In the genomic region with DNA sequence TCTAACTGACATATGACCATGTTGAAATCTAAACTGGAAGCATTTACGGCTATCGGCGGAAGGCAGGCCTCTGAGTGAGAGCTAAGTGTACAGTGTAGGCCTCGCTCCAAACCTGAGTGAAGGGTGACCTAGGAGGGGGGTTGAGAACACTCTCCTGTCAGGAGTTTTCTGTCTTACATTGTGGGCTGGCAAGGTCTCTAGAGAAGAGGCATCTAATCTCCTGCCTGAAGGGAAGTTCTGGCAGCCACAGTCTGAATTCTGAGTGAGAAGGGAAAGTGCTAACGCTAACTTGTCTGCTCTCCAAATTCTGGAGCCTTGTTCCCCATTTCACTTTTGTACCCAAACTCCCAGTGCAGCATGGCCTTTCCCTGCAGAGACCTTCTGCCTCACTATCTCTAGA, we compare ENCODE assay signal across 12 mouse cellular contexts. TPM values are rescaled to one million over a fixed set of nuclear protein-coding genes. Genes with fewer than 3 reads are reported as not detected.
DNase-seq lines count a peak whose midpoint lies in the region; ATAC-seq and TF ChIP-seq lines count a peak whose summit lies in the region.
"Had no signal": no experiment of that assay in that cellular context is flagged by ENCODE, and none has a peak within 500 bp of the region (broad histone marks: within the 10 kb centered on the region; RNA-seq: fewer than 3 reads in every experiment).

No protein-coding gene starts in this region.

- H3K4me2 ChIP-seq in stomach, embryonic 14.5 days (replicated peaks; ENCODE audit: low read depth, low read length): no peak overlapping the region
- H3K4me2 ChIP-seq in stomach, postnatal 0 days (replicated peaks; ENCODE audit: low read depth): no peak overlapping the region
- H3K4me2 ChIP-seq in heart, embryonic 13.5 days: no peak overlapping the region
- H3K4me2 ChIP-seq: kidney, embryonic 15.5 days had no signal

- no peak overlapping the region for H3K27ac ChIP-seq in heart, embryonic 10.5 days
- H3K27ac ChIP-seq in stomach, embryonic 14.5 days (ENCODE audit: low read length): peak overlapping the region; percentile 48; the same call in 1 of the 2 replicates
- H3K27ac ChIP-seq in stomach, postnatal 0 days (replicated peaks): no peak overlapping the region
- H3K27ac ChIP-seq in heart, embryonic 13.5 days (replicated peaks): peak overlapping the region; percentile 34
- H3K27ac ChIP-seq: kidney, embryonic 15.5 days had no signal

- no peak overlapping the region for H3K9ac ChIP-seq in stomach, embryonic 14.5 days (replicated peaks; ENCODE audit: low read depth, low read length)
- no peak overlapping the region for H3K9ac ChIP-seq in stomach, postnatal 0 days (ENCODE audit: low read length)
- no peak overlapping the region for H3K9ac ChIP-seq in heart, embryonic 13.5 days
- H3K9ac ChIP-seq: kidney, embryonic 15.5 days had no signal

- H3K36me3 ChIP-seq in heart, embryonic 10.5 days: no peaks in the 10 kb centered on the region
- no peaks in the 10 kb centered on the region for H3K36me3 ChIP-seq in stomach, embryonic 14.5 days (ENCODE audit: control insufficient read depth, insufficient read depth, low read length)
- H3K36me3 ChIP-seq in stomach, postnatal 0 days (ENCODE audit: control insufficient read depth, insufficient read depth, low read length): no peaks in the 10 kb centered on the region
- H3K36me3 ChIP-seq in heart, embryonic 13.5 days: 0 out of 2 replicates have a peak, but pooled peaks cover 2% of the 10 kb centered on the region
- H3K36me3 ChIP-seq: kidney, embryonic 15.5 days had no signal

- H3K4me1 ChIP-seq in heart, embryonic 10.5 days: no peaks in the 10 kb centered on the region
- H3K4me1 ChIP-seq in stomach, embryonic 14.5 days (ENCODE audit: control insufficient read depth, insufficient read depth, low read length): peaks cover 19% of the 10 kb centered on the region; the same call in 1 of the 2 replicates
- no peaks in the 10 kb centered on the region for H3K4me1 ChIP-seq in stomach, postnatal 0 days (replicated peaks; ENCODE audit: control insufficient read depth, insufficient read depth)
- peaks cover 20% of the 10 kb centered on the region for H3K4me1 ChIP-seq in heart, embryonic 13.5 days
- H3K4me1 ChIP-seq: kidney, embryonic 15.5 days had no signal

- peak; percentile 90 for DNase-seq in heart, adult 11 months
- no peak for DNase-seq in heart, embryonic 10.5 days (ENCODE audit: low spot score)
- no peak for DNase-seq in stomach, postnatal 0 days (ENCODE audit: low spot score)
- no peak for DNase-seq in adrenal gland, postnatal 14 days
- no peak for DNase-seq in embryo, embryonic 10 days (ENCODE audit: low spot score)
- no peak for DNase-seq in spleen, adult 18-20 months
- DNase-seq: lung, postnatal 14 days; retina, postnatal 1 day had no signal

- TF ChIP-seq CTCF in stomach, postnatal 0 days (IDR thresholded peaks at IDR 0.05; ENCODE audit: low read depth): no peak

- no peak for ATAC-seq in stomach, embryonic 14.5 days (ENCODE audit: insufficient number of reproducible peaks, insufficient read depth, low FRiP score, low read depth)
- no peak for ATAC-seq in stomach, postnatal 0 days (ENCODE audit: low FRiP score, low TSS enrichment)
- no peak for ATAC-seq in heart, embryonic 13.5 days (ENCODE audit: extremely low read depth, insufficient number of reproducible peaks, low FRiP score, low TSS enrichment)

- no peak for TF ChIP-seq EP300 in stomach, postnatal 0 days (optimal IDR thresholded peaks at IDR 0.05)

- WGBS in heart, embryonic 10.5 days: 92% methylated on average over 5 of the region's 5 CpGs
- WGBS in stomach, embryonic 14.5 days: 86% methylated on average over 5 of the region's 5 CpGs
- WGBS in stomach, postnatal 0 days: 84% methylated on average over 5 of the region's 5 CpGs
- WGBS in heart, embryonic 13.5 days: 72% methylated on average over 5 of the region's 5 CpGs

- H3K27me3 ChIP-seq in heart, embryonic 10.5 days (ENCODE audit: insufficient read depth, poor library complexity, severe bottlenecking): no peaks in the 10 kb centered on the region
- H3K27me3 ChIP-seq in stomach, embryonic 14.5 days (ENCODE audit: control insufficient read depth, insufficient read depth, low read length): no peaks in the 10 kb centered on the region
- H3K27me3 ChIP-seq in stomach, postnatal 0 days (ENCODE audit: control insufficient read depth, insufficient read depth, low read length): no peaks in the 10 kb centered on the region
- no peaks in the 10 kb centered on the region for H3K27me3 ChIP-seq in heart, embryonic 13.5 days (replicated peaks)
- H3K27me3 ChIP-seq: kidney, embryonic 15.5 days had no signal

- no peaks in the 10 kb centered on the region for H3K9me3 ChIP-seq in heart, embryonic 10.5 days
- no peaks in the 10 kb centered on the region for H3K9me3 ChIP-seq in stomach, embryonic 14.5 days (ENCODE audit: control insufficient read depth, low read depth, low read length)
- H3K9me3 ChIP-seq in stomach, postnatal 0 days (ENCODE audit: control insufficient read depth, low read length): no peaks in the 10 kb centered on the region
- no peaks in the 10 kb centered on the region for H3K9me3 ChIP-seq in heart, embryonic 13.5 days
- H3K9me3 ChIP-seq: kidney, embryonic 15.5 days had no signal

- H3K4me3 ChIP-seq in heart, embryonic 10.5 days: no peak overlapping the region
- no peak overlapping the region for H3K4me3 ChIP-seq in stomach, embryonic 14.5 days (ENCODE audit: low read depth, low read length)
- H3K4me3 ChIP-seq in stomach, postnatal 0 days (ENCODE audit: low read depth, low read length): no peak overlapping the region
- H3K4me3 ChIP-seq in heart, embryonic 13.5 days: no peak overlapping the region
- H3K4me3 ChIP-seq: kidney, embryonic 15.5 days; myocyte had no signal

RNA-seq across cellular contexts. Expression of a gene that starts 54.9 kb away (rescaled TPM):
- 3.0 and 9.9 TPM in 2 replicates for polyA plus RNA-seq in heart, embryonic 10.5 days (2016; fragmentation: Nextera tagmentation; extraction: Ambion mirVana)
- polyA plus RNA-seq in stomach, embryonic 14.5 days (2014; fragmentation: Nextera tagmentation; extraction: Ambion mirVana): 66.1 and 70.1 TPM in 2 replicates
- 18.5 and 20.2 TPM in 2 replicates for polyA plus RNA-seq in stomach, postnatal 0 days (2015; fragmentation: Nextera tagmentation; extraction: Ambion mirVana)
- polyA plus RNA-seq in heart, embryonic 13.5 days (2015; fragmentation: Nextera tagmentation; extraction: Ambion mirVana): 11.2 and 14.3 TPM in 2 replicates
- 4.9 and 5.0 TPM in 2 replicates for total RNA-seq in adrenal gland, postnatal 14 days (2021)

Comparison
In these comparisons a context has a peak if more than half of its experiments do, and no peak if none do; other contexts are left out.
1. H3K27ac ChIP-seq: peak in stomach, embryonic 14.5 days (single experiment) and heart, embryonic 13.5 days (single experiment); none in heart, embryonic 10.5 days (single experiment) and stomach, postnatal 0 days (single experiment).